In the genomic region with DNA sequence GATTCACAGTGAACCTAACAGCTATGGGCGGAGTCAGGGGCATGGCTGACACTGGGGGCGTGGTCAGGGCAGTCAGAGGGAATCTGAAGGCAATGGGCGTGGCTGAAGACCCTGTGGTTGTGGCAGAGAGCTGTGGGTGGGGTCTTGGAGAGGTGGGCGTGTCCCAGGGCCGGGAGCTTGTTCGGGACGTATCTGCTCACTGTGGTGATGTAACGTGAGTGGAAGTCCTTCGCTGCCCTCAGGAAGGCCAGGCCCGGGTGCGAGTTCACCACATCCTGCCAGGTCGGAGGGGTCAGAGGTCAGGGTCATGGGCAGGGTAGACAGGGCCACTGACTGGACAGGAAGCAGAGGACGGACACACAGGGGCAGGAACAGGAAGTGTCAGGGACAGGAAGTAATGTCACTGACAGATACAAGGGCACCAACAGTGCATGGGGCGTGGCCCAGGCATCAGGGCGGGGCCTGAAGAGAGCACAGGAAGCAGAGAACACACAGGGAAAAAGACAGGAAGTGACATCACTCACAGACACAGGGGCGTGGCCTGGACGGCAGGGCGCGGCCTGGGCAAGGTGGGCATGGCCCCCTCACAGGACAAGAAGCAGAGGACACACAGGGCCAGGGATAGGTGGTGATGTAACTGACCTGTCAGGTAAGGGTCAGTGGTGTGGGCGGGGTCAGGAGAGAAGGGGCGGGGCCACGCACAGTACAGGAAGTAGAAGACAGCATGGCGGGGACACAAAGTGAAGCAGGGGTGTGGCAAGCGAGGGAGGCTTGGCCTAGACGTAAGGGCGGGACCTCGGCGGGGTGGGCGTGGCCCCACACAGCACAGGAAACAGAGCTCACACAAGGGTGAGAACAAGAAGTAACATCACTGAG, we compare ENCODE assay signal across 9 mouse cellular contexts. TPM values are rescaled to one million over a fixed set of nuclear protein-coding genes. Genes with fewer than 3 reads are reported as not detected.
DNase-seq lines count a peak whose midpoint lies in the region; ATAC-seq lines count a peak whose summit lies in the region.
"Had no signal": no experiment of that assay in that cellular context is flagged by ENCODE, and none has a peak within 500 bp of the region (broad histone marks: within the 10 kb centered on the region; RNA-seq: fewer than 3 reads in every experiment).

No protein-coding gene starts in this region.

- peak; percentile 15 for DNase-seq in retina, postnatal 1 day
- DNase-seq in retina, embryonic 14.5 days (ENCODE audit: low spot score), result no peak
- peak; percentile 21 to 27 for DNase-seq in gastrocnemius, postnatal 4 days (ENCODE audit: low spot score in 2 of 2)
- peak; percentile 25 to 35 for DNase-seq in kidney, adult 8-10 months
- no peak for DNase-seq in midbrain, embryonic 14.5 days
- peak; percentile 91 for DNase-seq in testis, postnatal 14 days (ENCODE audit: low spot score)

- H3K36me3 ChIP-seq in limb, embryonic 12.5 days, result peaks cover 38% of the 10 kb centered on the region
- peaks cover 36% of the 10 kb centered on the region for H3K36me3 ChIP-seq in midbrain, embryonic 14.5 days (ENCODE audit: control insufficient read depth, insufficient read depth, low read length)

- no peaks in the 10 kb centered on the region for H3K4me1 ChIP-seq in limb, embryonic 12.5 days (replicated peaks)
- no peaks in the 10 kb centered on the region for H3K4me1 ChIP-seq in midbrain, embryonic 14.5 days (ENCODE audit: control insufficient read depth, insufficient read depth, low read length)

- H3K4me2 ChIP-seq in limb, embryonic 12.5 days, result no peak overlapping the region
- no peak overlapping the region for H3K4me2 ChIP-seq in midbrain, embryonic 14.5 days (ENCODE audit: low read length)

- ATAC-seq in common myeloid progenitor, adult 5-6 weeks (replicated peaks; ENCODE audit: low read depth, poor library complexity, severe bottlenecking), result peak; percentile 45
- peak; percentile 74 for ATAC-seq in limb, embryonic 12.5 days (ENCODE audit: insufficient number of reproducible peaks, insufficient read depth, low FRiP score, low TSS enrichment, low read depth)
- ATAC-seq in midbrain, embryonic 14.5 days (ENCODE audit: low FRiP score, low TSS enrichment), result peak; percentile 67

- H3K27ac ChIP-seq in limb, embryonic 12.5 days, result no peak overlapping the region
- no peak overlapping the region for H3K27ac ChIP-seq in midbrain, embryonic 14.5 days (replicated peaks; ENCODE audit: low read depth, low read length)

- H3K9ac ChIP-seq in limb, embryonic 12.5 days (replicated peaks), result no peak overlapping the region
- H3K9ac ChIP-seq in midbrain, embryonic 14.5 days (replicated peaks; ENCODE audit: low read length), result no peak overlapping the region

- H3K4me3 ChIP-seq in limb, embryonic 12.5 days (replicated peaks), result no peak overlapping the region
- no peak overlapping the region for H3K4me3 ChIP-seq in midbrain, embryonic 14.5 days (replicated peaks; ENCODE audit: low read depth, low read length)

- H3K9me3 ChIP-seq in limb, embryonic 12.5 days, result peaks cover 35% of the 10 kb centered on the region
- peaks cover 32% of the 10 kb centered on the region for H3K9me3 ChIP-seq in midbrain, embryonic 14.5 days (ENCODE audit: control insufficient read depth, low read length)

- WGBS in limb, embryonic 12.5 days, result 93% methylated on average over 29 of the region's 29 CpGs
- 95% methylated on average over 29 of the region's 29 CpGs for WGBS in midbrain, embryonic 14.5 days

- H3K27me3 ChIP-seq in limb, embryonic 12.5 days, result no peaks in the 10 kb centered on the region
- no peaks in the 10 kb centered on the region for H3K27me3 ChIP-seq in midbrain, embryonic 14.5 days (ENCODE audit: control insufficient read depth, insufficient read depth, low read length)

RNA-seq across cellular contexts. Expression of gene Ppp2r3d, which starts 36.6 kb away (rescaled TPM):
- 11.1 and 23.5 TPM in 2 replicates for total RNA-seq in common myeloid progenitor, adult 5-6 weeks (2017)
- total RNA-seq in gastrocnemius, postnatal 4 days (2021), result 100 to 1,000 TPM; 139 to 147 TPM
- 121 TPM in 2 replicates for polyA plus RNA-seq in limb, embryonic 12.5 days (2016; fragmentation: Nextera tagmentation; extraction: Ambion mirVana)
- 158 and 162 TPM in 2 replicates for polyA plus RNA-seq in midbrain, embryonic 14.5 days (2014; fragmentation: Nextera tagmentation; extraction: Ambion mirVana)

RNA-seq across cellular contexts. Expression of gene Gm21836, which starts 53.5 kb away (rescaled TPM):
- not detected in 2 replicates for total RNA-seq in common myeloid progenitor, adult 5-6 weeks (2017)
- not detected for total RNA-seq in gastrocnemius, postnatal 4 days (2021)
- polyA plus RNA-seq in limb, embryonic 12.5 days (2016; fragmentation: Nextera tagmentation; extraction: Ambion mirVana), result not detected in 2 replicates
- polyA plus RNA-seq in midbrain, embryonic 14.5 days (2014; fragmentation: Nextera tagmentation; extraction: Ambion mirVana), result not detected in 2 replicates
- polyA plus RNA-seq: spleen, adult 2 months had no signal

Comparison
In these comparisons a context has a peak if more than half of its experiments do, and no peak if none do; other contexts are left out.
1. DNase-seq: peak in retina, postnatal 1 day (single experiment), gastrocnemius, postnatal 4 days (2 of 2), kidney, adult 8-10 months (2 of 2) and testis, postnatal 14 days (single experiment); none in retina, embryonic 14.5 days (single experiment) and midbrain, embryonic 14.5 days (single experiment).
2. Peak in every context shown above with its lines, with median percentiles within 50 percentile points of each other: ATAC-seq.